Mouse (Mus musculus): Measurements from ENCODE around the gene Nln.

Gene Nln

GRCm38 (mm10) chr13:104109288-104109815 lies at the start of gene Nln, which contains the start of gene Sgtb:
Gene Nln (minus strand): TSS chr13:104109614.
Gene Sgtb (plus strand): TSS chr13:104109741.
- peak; percentile 87 for DNase-seq (ENCODE audit: low read depth, low spot score)

DNA sequence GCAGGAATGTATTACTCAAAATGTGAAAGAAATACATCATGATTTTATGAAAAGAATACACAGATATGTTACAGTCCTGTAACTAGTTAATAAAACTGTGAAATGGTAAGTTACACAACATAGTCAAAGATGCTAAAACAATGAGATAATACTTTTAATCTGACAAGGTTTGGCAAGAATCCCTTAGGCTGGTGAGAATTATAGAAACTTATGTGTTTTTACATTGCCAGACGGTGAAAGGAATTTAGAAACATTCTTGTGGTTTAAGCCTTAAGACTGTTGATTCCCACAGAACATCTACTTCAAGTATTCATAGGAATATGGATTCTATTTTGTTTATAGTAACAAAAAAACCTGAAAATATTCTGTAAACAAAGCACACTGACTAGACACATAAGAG lies 46.3 kb upstream of the Nln start:
- no peak for DNase-seq (ENCODE audit: low read depth, low spot score)

GRCm38 (mm10) chr13:104155106-104155505 lies 45.7 kb upstream of the Nln start:
- no peak for DNase-seq (ENCODE audit: low read depth, low spot score)

DNA sequence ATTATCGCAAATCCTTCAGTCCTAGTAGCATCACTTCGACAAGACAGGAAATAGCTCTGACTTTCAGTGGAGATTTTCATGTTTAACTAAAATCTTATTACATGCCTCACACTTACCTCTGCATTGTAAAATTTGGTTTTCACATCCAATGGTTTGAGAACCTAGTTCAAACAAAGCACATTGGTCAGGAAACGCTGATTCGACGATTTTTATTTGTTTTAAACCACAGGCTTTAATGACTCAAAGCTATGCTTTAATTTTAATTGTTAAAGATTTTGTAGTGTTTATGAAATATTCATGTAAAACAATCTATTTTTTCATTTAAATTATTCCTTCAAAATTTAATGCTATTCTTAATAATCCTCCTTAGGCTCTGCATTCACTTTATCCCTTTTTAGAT lies 44.8 kb upstream of the Nln start:
- DNase-seq (ENCODE audit: low read depth, low spot score), result no peak

GRCm38 (mm10) chr13:104145646-104146045 lies 36.2 kb upstream of the Nln start:
- DNase-seq (ENCODE audit: low read depth, low spot score), result no peak

- no peak for DNase-seq (ENCODE audit: low read depth, low spot score)
Observed at GRCm38 (mm10) chr13:104144871-104145270, 35.5 kb upstream of the Nln start.

GRCm38 (mm10) chr13:104139369-104140209 lies 30.2 kb upstream of the Nln start:
- DNase-seq (ENCODE audit: low read depth, low spot score), result peak; percentile 85

- no peak for DNase-seq (ENCODE audit: low read depth, low spot score)
Observed at GRCm38 (mm10) chr13:104134510-104135085, 25.2 kb upstream of the Nln start.

DNA sequence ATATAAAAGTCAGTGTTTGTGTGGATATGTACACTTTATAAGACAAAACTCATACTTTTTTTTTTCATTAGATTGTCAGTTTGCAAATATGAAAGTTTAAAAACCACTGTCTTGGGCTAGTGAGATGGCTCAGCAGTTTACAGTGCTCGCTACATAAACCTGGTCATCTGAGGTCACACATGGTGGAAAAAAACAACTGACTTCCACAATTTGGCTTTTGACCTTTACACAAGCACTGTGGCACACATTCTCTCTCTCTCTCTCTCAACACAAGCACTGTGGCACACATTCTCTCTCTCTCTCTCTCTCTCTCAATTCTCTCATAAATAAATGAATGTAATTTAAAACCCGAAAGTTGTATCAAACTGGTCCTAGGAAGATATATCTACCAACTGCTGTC lies 23.1 kb upstream of the Nln start:
- DNase-seq (ENCODE audit: low read depth, low spot score), result no peak

DNA sequence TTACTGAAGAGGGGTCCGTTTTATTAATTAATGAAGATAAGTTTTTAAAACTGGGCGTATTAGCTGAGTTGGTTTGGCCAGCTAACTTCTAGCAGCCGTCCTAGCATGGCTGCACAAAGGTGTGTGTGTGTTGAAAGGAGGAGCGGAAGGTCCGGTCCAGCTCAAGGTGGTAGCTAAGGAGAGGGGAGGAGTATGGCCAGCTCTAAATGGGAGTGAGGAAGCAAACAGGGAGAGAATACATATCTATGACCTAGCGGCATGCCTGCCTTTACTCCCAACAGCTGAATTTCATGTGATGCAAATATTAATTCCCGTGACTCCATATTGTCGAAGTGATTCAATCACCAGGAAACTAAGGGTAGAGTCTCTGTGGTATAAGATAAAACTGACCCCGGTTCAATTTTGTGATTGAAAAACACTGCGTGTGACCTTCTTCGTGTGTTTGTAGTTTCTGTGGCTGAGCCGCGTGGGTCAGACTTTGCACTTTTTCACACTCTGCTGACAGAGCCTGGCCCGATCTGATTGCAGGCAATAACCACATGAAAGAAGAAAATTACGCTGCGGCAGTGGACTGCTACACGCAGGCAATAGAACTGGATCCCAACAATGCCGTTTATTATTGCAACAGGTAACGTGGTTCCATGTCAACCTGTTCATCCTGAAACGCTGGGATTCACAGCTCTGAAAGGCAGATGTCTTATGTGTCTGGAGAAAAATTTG lies 14.4 kb upstream of the Nln start:
- no peak for DNase-seq (ENCODE audit: low read depth, low spot score)

DNA sequence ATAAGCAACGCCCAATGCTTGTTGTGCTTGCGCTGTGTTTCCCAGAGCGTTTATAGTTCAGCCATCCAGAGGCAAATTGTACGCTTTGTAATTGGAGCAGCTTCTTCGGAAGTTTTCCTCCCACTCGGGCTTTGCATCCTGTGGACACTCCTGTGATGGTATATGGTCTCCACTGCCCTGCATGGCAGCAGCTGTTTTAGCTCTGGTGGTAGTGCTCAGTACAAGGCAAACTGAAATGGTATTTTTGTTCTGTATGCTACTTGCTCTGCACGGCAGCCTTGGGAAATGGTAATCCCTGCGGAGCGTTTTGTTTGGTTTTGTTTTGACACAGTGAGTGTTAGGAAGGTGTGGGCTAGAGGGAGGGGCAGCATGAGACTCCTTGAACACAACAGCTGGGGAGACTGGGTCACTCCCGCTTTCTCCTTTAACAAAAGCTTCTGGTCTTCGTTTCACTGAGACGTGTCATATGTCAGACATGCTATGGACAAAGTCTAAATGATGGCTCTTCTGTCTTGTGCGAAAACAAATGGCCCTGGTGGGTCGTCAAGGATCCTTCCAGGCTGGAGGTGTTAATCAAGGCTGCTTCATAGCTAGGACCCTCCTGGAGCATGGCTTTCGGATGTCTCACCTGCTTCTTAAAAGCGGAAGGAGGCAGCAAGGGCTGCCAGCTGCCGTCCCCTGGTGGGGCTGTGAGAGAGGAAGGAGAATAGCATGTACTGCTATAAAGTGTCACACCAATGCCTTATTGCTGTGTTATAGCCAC lies 12.8 kb upstream of the Nln start:
- DNase-seq (ENCODE audit: low read depth, low spot score), result no peak

GRCm38 (mm10) chr13:104114827-104115226 lies 5.4 kb upstream of the Nln start:
- DNase-seq (ENCODE audit: low read depth, low spot score), result no peak

DNA sequence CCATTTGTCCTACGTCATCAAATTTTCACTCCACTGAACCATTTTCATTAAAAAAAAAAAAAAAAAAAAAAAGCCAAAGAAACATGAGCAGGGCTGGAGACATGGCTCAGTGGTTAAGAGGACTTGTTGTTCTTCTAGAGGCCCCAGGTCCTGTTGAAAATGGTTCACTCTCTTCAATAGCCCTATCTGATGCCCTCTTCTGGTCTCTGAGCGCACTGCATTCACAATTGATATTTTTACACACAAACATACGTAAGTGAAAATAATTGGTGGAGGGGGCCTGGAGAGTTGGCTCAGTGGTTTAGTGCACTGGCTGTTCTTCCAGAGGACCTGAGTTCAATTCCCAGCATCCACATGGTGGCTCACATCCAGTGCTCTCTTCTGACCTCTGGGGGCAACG lies 4.4 kb upstream of the Nln start:
- DNase-seq (ENCODE audit: low read depth, low spot score), result peak; percentile 19

DNA sequence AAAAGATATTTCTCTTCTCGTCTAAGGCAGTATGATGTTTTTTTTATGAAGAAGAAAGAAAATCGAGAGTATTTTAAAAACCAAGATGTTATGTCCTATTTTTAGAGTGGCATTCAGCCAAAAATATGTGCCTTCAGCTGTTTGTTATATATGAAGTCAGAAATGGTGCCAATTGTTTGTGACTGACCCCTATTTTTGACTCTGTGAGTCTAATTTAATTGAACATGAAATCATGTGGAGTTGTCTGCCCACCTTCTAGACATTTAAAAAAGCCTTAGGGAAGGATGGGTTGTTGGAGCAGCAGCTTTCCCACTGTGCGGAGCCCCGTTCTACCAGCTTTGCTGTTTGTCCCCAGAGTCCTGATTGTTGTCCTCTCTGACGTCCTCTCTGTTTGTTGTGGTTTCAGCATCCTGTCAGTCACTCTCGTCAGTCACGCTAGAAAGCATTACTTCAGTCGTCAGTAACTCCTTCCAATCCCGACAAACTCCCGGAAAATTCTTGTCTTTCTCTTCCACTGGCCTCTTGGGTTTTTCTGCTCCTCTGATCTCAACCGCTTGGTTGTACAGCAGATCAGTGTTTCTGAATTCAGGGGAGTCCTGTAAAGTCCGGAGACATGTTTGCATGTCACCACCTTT lies 3.0 kb upstream of the Nln start:
- peak; percentile 64 for DNase-seq (ENCODE audit: low read depth, low spot score)

DNA sequence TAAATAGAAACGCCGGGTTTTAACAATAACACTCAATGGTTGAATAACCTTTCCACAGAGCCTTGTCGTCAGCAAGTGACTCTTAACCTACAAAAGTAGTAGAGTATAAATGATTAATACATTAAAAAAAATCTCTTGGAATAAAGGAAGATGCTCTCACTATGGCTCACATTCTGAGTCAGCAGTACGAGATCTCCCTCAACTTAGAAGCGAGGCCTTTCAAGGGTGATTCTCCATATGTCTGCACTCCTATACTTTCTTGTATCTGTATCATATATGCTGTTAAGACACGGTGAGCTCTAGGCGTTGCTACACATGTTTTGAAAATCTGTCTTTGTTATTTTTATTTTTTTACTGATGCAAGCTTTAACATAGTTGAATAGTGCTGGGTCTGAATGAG lies 1.1 kb upstream of the Nln start:
- DNase-seq (ENCODE audit: low read depth, low spot score), result no peak

- no peak for DNase-seq (ENCODE audit: low read depth, low spot score)
Observed at GRCm38 (mm10) chr13:104109816-104110521, 555 bp upstream of the Nln start.

GRCm38 (mm10) chr13:104108651-104109287 lies 645 bp downstream of the Nln start:
- no peak for DNase-seq (ENCODE audit: low read depth, low spot score)

DNA sequence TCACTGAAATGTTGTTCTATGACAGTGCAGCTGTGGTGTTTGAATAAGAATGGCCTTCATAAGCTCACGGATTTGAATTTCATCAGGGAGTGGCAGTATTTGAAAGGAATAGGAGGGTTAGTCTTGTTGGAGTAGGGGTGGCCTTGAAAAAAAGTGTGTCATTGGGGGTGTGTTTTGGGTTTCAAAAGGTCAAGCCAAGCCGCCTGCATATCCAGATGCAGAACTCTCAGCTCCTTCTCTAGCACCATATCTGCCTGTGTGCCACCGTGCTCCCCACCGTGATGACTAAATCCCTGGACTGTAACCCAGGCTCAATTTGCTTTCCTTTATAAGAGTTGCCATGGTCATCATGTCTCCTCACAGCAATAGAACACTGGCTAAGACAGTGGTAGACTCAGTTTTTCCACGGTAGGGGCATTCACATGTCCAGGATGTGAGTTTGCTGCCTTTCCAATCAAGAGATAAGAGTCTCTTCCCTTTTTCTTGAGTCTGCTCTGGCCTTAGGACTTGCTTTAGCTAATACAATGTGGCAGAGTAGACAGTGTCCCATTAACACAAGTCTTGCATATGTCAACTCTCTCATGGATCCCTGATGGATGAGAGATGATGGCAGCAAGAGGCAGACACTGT lies 7.7 kb downstream of the Nln start:
- DNase-seq (ENCODE audit: low read depth, low spot score), result no peak

- no peak for DNase-seq (ENCODE audit: low read depth, low spot score)
Observed at GRCm38 (mm10) chr13:104100416-104100815, 9.0 kb downstream of the Nln start.
